Mouse (Mus musculus) frontal cortex, postnatal 25 days (tissue): ENCODE measurements around the gene Uty.

ENCODE experiments used
- DNase-seq, 2 experiments: peaks; one replicate each; pipeline ENCODE4 v3.0.0; 2022; ENCODE audit warnings: low spot score in 2 of 2

The Uty gene

DNA sequence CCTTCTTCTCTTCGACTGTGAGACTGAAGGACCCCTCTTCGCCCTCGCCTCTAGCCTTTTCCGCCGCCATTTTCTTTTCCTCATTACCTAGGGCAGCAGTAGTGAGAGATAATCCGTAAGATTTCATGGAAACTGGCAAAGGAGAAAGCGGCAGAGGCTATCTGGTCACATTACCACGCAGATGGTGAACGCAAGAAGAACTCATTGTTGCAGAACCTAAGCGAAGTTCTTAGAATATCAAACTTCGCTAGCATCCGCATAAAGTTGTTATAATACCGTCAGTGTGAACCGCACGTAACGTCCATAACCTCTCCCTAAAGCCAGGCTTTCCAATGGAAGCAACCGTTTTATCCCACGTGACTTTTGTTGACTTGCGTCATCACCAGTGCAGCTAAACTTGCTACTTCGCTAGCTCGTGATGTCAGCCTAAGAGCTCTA lies at the start of gene Uty:
Uty (minus strand) TSS at position 334 of the 438 bp plus-strand sequence.
- DNase-seq: peak in 1 of 2 experiments; percentile 11

- no peak for DNase-seq
Measured at GRCm38 (mm10) chrY:1293708-1294107, 48.1 kb upstream of the Uty start.

DNA sequence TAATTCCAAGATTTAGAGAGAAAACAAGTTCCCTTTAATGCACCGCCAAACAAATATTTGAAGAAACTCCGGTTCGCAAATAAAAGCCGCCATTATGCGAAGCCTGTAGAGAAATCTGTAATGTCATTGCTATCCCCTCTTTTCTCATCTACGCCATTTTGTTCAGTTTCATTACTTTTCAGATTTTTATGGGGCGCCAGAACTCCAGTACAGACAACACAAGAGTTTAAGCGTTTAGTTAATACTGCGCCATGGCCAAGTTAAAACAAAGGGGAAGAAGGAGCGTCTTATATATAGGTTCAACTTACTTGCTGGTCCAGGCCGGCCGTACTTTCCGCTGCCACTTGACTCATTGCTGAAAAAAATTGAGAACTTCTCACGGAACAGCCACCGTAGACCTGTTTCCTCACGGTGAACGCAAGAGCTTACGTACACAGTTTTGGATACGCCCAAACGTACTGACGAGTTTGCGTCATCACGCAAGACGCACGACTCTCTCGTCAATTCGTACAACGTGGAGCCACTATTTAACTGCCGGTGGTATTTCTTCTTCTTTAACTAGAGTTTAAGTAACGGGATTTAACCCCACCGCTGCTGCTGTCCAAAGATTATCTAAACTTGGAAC lies 40.7 kb upstream of the Uty start, which contains the start of gene Ddx3y:
Ddx3y (minus strand) TSS at position 459 of the 625 bp plus-strand sequence.
- peak in 1 of 2 experiments; percentile 47 for DNase-seq

DNA sequence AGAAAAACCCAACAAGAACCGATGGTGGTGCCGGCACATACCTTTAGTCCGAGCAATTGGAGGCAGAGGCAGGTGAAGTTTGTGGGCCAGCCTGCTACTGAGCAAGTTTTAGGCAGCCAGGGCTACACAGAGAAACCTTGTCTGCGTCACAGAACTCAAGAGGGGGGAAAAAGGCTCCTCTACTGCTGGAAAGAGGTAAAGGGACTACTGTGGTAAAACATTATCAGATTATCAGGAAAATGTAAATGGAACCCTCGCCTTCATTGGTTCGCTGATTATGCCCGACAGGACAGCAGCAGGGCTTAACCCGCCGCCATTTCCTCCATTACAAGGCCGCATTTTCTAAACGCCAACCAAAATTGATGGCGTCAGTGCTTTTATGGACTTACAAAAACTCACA lies 40.2 kb upstream of the Uty start:
- no peak for DNase-seq

DNA sequence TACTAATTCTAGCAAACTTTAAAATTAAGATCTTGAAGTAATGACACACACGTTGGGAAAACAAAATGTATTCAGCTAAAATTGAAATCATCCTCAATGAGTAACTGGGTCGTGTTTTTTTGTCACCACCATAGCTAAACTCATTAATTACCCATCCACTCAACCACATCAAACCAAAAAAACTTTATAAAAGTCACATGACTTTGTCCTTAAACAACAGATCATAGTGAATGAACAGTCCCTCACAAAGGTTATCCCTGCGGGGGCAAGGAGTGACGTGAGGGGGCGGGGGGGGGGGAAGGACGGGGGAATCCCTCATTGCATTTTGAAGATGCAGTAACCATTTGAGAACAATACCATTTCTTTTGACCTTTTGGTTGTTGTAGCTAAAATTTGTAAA lies 558 bp upstream of the Uty start:
- no peak for DNase-seq

- DNase-seq: no peak
Measured at GRCm38 (mm10) chrY:1244940-1245339, 619 bp downstream of the Uty start.

- DNase-seq: no peak
Measured at GRCm38 (mm10) chrY:1244421-1244820, 1.1 kb downstream of the Uty start.

GRCm38 (mm10) chrY:1220001-1220400 lies 25.6 kb downstream of the Uty start:
- DNase-seq: no peak

DNA sequence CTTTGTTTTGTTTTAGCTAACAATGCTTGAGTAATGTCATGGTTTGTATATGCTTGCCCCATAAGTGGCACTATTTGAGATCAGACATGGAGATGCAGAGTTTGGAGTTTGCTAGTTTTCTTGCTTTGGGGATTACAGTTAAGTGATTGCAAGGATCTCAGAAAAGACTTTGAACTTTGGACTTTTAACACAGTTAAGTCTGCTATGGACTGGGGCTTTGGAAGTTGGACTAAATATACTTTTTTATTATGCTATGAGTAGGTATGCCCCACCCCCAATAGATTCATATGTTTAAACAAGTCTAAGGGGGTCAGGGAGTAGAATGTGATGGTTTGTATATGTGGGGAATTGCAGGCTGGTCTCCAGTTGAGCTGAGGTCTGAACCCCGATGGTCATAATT lies 67.1 kb downstream of the Uty start:
- no peak for DNase-seq

DNA sequence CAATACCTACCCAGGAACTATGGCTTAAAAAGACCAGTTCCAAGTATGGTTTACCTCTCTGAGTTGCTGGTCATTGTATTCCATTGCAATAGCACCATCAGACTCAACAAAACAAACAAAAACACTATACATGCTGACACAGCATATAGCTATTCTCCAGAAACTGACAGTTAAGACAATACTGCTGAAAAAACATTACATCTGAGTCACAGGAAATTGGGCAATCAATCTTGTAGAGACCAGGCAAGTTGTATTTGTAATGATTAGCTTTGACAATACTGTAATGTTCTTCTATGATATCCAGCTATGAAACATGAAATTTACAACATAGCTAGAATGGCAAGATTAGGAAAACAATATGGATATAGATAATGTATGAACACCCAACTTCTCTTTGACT lies 82.5 kb downstream of the Uty start:
- DNase-seq: no peak

DNA sequence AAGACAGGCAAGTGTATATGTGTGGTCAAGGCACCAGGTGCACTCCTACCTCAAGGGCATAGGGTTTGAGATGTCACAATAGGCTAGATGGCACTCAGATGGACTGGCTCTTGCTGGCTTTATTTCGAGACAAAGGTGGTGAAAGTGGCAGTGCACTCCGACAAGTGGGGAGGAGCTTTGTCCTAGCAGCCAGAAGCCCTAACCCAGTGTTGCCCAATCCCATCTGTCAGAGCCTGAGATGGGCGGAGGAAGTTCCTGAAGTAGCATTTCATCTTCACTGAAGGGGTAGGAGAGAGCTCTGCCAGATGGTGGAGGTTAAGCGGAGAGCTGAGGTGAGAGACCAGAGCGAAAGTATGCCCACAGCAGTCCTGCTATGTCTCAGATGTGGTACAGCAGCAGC lies 129.4 kb downstream of the Uty start:
- no peak for DNase-seq

DNA sequence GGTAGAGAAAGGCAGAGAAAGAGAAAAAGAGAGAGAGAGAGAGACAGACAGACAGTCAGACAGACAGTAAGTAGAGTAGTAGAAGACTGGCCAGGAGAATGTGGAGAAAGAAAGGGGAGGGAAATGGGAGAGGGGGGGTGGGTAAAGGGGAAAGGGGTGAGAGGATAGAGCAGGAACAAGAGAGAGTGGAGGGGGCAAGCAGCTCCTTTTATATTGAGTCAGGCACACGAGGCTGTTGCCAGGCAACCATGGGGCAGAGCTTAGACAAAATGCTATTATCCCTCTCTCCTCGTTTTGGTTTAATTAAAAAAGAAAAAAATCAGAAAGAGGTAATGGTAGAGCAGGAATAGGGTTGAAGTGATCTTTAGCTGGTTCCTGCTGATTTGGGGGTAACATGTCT lies 131.5 kb downstream of the Uty start:
- DNase-seq: no peak
